Mouse (Mus musculus): ENCODE measurements around the gene Errfi1.

GRCm38 (mm10) chr4:150913743-150914142 lies 60.0 kb downstream of the Errfi1 start:
- no peak for TF ChIP-seq CTCF (IDR thresholded peaks at IDR 0.05; ENCODE audit: insufficient read depth, low read depth, low read length)
- TF ChIP-seq POLR2A (IDR thresholded peaks at IDR 0.05; ENCODE audit: insufficient read depth, low read depth, low read length): no peak
